Mouse (Mus musculus) layer of hippocampus, postnatal 36 days (tissue): ENCODE data around the gene Gucy1b1. TPM values are rescaled to one million over a fixed set of nuclear protein-coding genes. Genes with fewer than 3 reads are reported as not detected.

Source experiments
- DNase-seq, 2 experiments: peaks; one replicate each; pipeline ENCODE4 v3.0.0; 2022
- microRNA-seq, 2 experiments: library from miRNA; unstranded; fragments of <30 nt; microRNA quantifications; one replicate each; pipeline ENCODE4 v1.2.0; 2021
- total RNA-seq, 2 experiments: library from RNA; stranded (reverse); gene quantifications; 2 replicates each; pipeline ENCODE4 v1.2.3; 2021

Gucy1b1 gene
- total RNA-seq, 2 experiments from 2014 or later: 105 to 112 TPM

- no peak for DNase-seq
Measured at GRCm38 (mm10) chr3:82030008-82030748, 44.3 kb downstream of the Gucy1b1 start.

GRCm38 (mm10) chr3:82029229-82029628, 45.3 kb downstream of the Gucy1b1 start:
- peak in 1 of 2 experiments; percentile 16 for DNase-seq

GRCm38 (mm10) chr3:82027286-82027685, 47.2 kb downstream of the Gucy1b1 start:
- DNase-seq: no peak

GRCm38 (mm10) chr3:82023065-82023464, 51.4 kb downstream of the Gucy1b1 start:
- DNase-seq: no peak

- DNase-seq: no peak
Measured at GRCm38 (mm10) chr3:82022421-82022920, 52.0 kb downstream of the Gucy1b1 start.

GRCm38 (mm10) chr3:82014148-82014703, 60.3 kb downstream of the Gucy1b1 start:
- no peak for DNase-seq

GRCm38 (mm10) chr3:82007002-82007401, 67.5 kb downstream of the Gucy1b1 start:
- DNase-seq: no peak

GRCm38 (mm10) chr3:81995988-81996387, 78.5 kb downstream of the Gucy1b1 start:
- DNase-seq: no peak

- no peak for DNase-seq
Measured at GRCm38 (mm10) chr3:81995371-81995770, 79.1 kb downstream of the Gucy1b1 start.

GRCm38 (mm10) chr3:81990531-81990930, 84.0 kb downstream of the Gucy1b1 start:
- no peak for DNase-seq

- no peak for DNase-seq
Measured at GRCm38 (mm10) chr3:81989692-81990141, 84.8 kb downstream of the Gucy1b1 start.

- no peak for DNase-seq
Measured at GRCm38 (mm10) chr3:81987628-81988027, 86.9 kb downstream of the Gucy1b1 start.

- DNase-seq: no peak
Measured at GRCm38 (mm10) chr3:81986103-81986502, 88.4 kb downstream of the Gucy1b1 start.

- no peak for DNase-seq
Measured at GRCm38 (mm10) chr3:81985100-81985499, 89.4 kb downstream of the Gucy1b1 start.

GRCm38 (mm10) chr3:81983120-81983895, 91.2 kb downstream of the Gucy1b1 start:
- no peak for DNase-seq

Small RNA genes lying within 50 kb of the gene (microRNA-seq; reads per million reads assigned to microRNA genes)
- gene Mir7010: 0 to 0.30 reads per million in 2 experiments

Other genes starting within 250 kb of the Gucy1b1 start
- 10 to 100 TPM; 15.4 to 18.0 TPM for gene Ctso, start 142.1 kb downstream of the Gucy1b1 start, total RNA-seq
- 10 to 100 TPM; 17.0 to 17.5 TPM for gene Tdo2, start 98.5 kb downstream of the Gucy1b1 start, total RNA-seq
- not detected for gene Asic5, start 92.4 kb downstream of the Gucy1b1 start, total RNA-seq
- 10 to 100 TPM; 17.1 to 18.1 TPM for gene Gucy1a1, start 71.1 kb upstream of the Gucy1b1 start, total RNA-seq